ENCODE assay signal across 1 mouse cellular context in genomic region chr15:100606677-100607076, GRCm38 (mm10).
TF ChIP-seq lines count a peak whose summit lies in the region.

No protein-coding gene starts in this region.

TF ChIP-seq in MEL, 35 proteins besides CTCF, POLR2A, EP300 and RAD21 (continued from another document):
- TF ChIP-seq SIN3A (IDR thresholded peaks at IDR 0.05; ENCODE audit: low read length) (peak; percentile 50; the same call in 1 of the 2 replicates), MAX (IDR thresholded peaks at IDR 0.05; ENCODE audit: low read length) (peak; percentile 77), MXI1 (IDR thresholded peaks at IDR 0.05; ENCODE audit: low read depth, low read length) (peak; percentile 62; the same call in 1 of the 2 replicates), MYC (IDR thresholded peaks at IDR 0.05; ENCODE audit: low read depth, low read length) (0 out of 2 replicates have a peak, but pooled peaks have one; percentile 61), SMC3 (IDR thresholded peaks at IDR 0.05; ENCODE audit: low read depth, low read length) (peak; percentile 79)
